Mouse (Mus musculus) brain, embryonic 14.5 days (tissue): ENCODE measurements around the gene Rgcc. TPM values are rescaled to one million over a fixed set of nuclear protein-coding genes. Genes with fewer than 3 reads are reported as not detected.

Experiments
- DNase-seq: peaks from one replicate; pipeline ENCODE4 v3.0.0-alpha.2; 2011; ENCODE audit warnings: low read depth
- CTCF ChIP-seq: fragments of 200-500 bp; IDR thresholded peaks from 2 replicates; pipeline ENCODE4 v1.5.1; 2012; ENCODE audit warnings: inconsistent platforms, mild to moderate bottlenecking, moderate library complexity, borderline replicate concordance; ENCODE audit not compliant: insufficient read depth, insufficient read length; ENCODE audit errors: extremely low read depth
- POLR2A ChIP-seq: fragments of 200-500 bp; IDR thresholded peaks from 2 replicates; pipeline ENCODE4 v1.6.1; 2012; ENCODE audit warnings: mild to moderate bottlenecking, inconsistent platforms, borderline replicate concordance; ENCODE audit not compliant: poor library complexity, insufficient read depth, insufficient read length, severe bottlenecking; ENCODE audit errors: extremely low read depth
- polyA plus RNA-seq: library from polyadenylated mRNA; depleted of rRNA; stranded (reverse); fragments of >200 nt; gene quantifications from 2 replicates; pipeline ENCODE4 v1.2.3, GENCODE M21; 2012

Rgcc gene
- polyA plus RNA-seq, 1 experiment: 29.0 TPM

- no peak for DNase-seq
- TF ChIP-seq CTCF: no peak
- no peak for TF ChIP-seq POLR2A
These were observed 17.5 kb downstream of the Rgcc start for GRCm38 (mm10) chr14:79283952-79284351.

DNA sequence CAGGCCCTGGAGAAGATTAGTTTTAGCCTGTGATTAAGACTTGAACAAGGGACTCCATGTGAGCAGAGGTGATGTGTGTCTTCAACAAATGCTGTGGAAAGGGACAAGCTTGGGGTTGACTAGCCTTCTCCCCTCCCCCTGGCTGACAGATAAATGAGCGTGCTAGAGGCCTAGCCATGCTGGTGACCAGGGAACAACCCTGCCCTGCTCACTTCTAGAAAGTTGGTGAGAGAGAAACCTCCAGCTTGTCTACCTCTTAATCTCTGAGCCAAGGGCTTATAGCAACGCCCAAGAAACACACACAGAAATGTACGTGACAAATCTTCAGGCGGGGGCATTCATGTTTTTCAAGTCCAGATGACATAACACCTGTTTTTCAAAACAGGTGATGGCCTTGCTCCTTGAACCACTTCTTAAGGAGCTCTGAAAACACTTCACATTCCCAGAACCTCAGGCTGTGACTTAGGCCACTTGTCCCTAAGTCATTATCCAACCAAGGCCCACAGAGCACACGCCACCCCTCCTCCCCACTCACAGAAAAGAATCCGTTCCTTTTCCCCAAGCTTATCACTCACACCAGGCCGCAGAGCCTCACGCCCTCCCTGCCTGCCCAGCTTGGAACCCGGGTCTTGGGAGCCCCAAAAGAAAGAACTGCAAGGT lies 19.4 kb downstream of the Rgcc start:
- TF ChIP-seq POLR2A: no peak
- no peak for TF ChIP-seq CTCF
- DNase-seq: no peak

GRCm38 (mm10) chr14:79280456-79280855 lies 21.0 kb downstream of the Rgcc start:
- DNase-seq: no peak
- TF ChIP-seq POLR2A: no peak
- TF ChIP-seq CTCF: no peak

DNA sequence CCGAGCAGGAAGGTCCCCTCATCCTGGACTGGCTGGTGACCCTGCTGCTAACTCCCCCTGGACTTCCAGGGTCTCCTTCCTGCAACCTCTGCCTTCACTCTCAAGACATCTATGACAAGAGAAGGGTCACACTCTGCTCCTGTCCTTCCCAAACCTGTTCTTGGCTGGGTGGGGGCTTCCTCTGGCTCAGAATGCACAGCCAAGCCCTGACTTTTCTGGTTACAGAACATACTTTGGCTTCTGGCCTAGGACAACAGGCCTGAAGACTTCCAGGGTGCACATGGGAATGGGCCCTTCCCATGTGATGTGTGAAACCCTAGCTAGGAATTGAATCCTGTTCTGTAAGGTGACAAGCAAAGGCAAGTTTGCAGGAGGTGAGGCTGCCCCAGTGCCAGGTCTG lies 22.0 kb downstream of the Rgcc start:
- no peak for DNase-seq
- no peak for TF ChIP-seq CTCF
- TF ChIP-seq POLR2A: no peak

GRCm38 (mm10) chr14:79278927-79279326 lies 22.5 kb downstream of the Rgcc start:
- TF ChIP-seq POLR2A (no peak), CTCF (no peak)
- DNase-seq: no peak

DNA sequence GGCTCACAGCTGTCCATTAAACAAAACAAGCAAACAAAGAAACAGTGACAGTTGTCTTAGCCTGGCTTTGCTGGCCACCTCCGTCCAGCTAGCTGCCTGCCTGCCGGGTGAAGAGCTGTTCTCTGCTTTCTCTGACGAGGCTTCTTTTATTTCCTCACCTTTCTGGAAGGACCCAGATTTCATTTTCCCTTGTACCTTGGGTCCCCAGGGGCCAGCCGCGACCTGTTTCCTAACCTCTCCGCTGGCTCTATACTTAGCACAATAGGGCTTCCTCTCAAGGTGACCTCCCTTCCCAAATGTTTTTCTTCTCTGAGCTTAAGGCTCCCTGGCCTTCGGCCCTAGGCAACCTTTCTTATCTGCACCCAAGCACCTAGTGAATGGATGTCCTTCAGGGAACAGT lies 23.5 kb downstream of the Rgcc start:
- DNase-seq: no peak
- TF ChIP-seq POLR2A: no peak

- no peak for DNase-seq
- TF ChIP-seq CTCF (no peak), POLR2A (no peak)
These were observed 25.5 kb downstream of the Rgcc start for GRCm38 (mm10) chr14:79275870-79276395.

DNA sequence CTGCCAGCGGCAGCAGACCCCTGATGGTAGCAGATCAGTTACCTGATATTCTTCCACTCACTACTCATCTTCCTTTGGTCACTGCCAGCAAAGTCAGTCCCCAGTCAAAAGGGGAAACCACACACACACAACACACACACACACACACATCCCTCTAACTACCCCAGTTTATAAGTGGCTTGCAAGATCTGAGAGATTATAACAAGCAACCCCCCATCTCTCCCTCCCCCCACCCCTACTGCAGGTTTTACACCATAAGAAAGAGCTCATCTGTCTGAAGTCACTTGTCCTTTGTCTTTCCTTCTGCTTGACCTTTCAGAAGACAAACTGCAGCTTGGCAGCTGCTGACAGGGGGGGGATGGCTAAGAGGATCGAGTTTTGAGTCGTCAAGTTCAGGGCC lies 26.0 kb downstream of the Rgcc start:
- TF ChIP-seq POLR2A: no peak
- no peak for TF ChIP-seq CTCF
- no peak for DNase-seq

DNA sequence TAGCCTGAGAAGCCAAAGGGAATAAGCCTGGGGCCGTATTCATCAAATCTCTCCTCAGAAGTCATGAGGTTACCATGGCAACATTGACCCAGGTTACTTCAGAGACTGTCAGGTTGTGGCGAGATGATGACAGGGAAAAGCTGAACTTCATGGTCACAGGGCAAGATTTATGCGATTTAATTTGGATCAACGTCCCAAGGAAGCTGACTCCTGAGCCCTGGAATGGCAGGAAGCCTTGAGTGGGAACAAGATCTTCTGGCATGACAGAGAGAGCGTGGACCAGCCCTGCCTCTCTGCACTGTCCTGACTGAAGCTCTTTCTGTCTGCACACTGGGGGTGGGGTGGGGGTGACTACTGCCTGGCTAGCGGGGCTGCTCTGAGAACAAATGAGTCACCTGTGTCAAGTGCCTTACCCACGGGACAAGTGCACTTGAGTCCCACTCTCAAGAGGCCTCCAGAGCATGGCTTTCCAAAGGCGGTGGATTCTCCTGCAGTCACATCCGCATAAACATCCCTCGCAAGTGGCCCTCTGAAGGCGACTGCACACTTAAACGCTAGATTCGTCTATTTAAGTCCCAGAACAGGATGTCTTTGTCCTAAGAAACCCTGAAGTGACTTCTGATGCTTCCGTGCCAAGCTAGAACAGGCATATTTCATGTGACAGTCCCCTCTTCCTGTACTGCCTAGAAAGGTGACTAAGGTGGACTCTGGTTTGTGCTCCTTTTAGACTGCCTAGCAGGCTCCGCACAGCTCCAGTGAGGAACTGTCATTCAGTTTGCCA lies 27.6 kb downstream of the Rgcc start:
- no peak for TF ChIP-seq POLR2A
- no peak for TF ChIP-seq CTCF
- DNase-seq: peak; percentile 77

DNA sequence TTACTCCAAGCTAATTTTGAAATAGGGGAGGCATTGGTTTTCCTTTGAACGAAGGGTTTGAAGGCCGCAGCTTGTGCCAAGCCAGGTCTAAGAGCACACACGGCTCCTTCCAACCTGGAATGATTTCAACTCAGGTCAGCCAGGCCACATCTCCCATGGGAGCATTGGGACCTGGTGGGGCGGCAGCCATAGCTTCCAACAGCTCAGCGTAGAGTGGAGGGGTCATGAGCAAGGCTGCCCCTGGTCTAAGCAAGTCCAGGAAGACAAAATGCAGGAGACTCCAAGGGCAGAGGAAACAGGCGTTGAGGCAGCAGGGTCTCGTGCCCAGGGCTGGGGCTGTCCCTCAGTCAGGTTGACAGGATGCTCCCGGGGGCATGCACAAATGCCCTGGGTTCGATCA lies 28.5 kb downstream of the Rgcc start:
- no peak for TF ChIP-seq CTCF
- no peak for DNase-seq

DNA sequence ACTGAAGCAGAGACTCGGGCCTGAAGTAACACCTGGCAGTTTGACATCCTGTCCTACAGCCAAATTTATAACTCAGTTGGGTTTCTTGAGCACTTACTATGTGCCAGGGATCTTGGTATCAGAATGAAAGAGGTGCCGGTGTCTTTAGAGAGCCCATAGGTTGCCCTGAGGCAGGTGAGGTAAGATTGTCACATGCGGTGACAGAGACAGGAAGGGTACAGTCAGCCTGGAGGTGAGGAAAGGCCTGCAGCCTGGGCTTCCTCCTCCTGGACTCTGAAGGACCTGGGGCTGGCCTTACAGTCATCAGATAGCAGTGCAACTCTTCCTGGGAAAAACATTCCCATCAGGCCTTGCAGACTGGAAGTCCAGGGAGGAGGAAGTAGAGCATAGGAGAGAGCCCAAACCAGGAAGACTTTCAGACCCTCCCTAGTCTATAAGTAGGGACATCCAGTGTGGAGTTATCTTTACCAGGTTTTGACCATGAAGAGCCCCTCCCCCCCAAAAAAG lies 29.2 kb downstream of the Rgcc start:
- no peak for TF ChIP-seq CTCF
- TF ChIP-seq POLR2A: no peak
- DNase-seq: no peak

DNA sequence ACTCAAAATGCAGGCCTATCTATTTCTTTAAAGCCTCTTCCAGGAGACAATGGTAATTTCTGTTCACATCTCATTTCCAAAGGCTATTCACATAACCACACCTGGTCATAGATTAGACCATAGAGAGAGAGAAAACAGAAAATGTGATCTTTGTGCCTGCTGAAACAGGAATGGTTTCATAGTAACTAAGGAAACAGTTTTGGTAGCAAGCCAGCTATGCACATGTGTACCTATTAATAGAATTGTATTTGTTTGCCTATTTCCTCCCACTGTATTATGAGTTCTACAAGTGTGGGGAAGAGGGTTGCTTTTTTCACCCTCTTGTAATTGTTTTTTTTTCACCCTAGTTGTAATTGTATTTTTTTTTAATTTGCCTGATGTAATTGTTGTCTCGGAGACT lies 31.9 kb downstream of the Rgcc start:
- DNase-seq: no peak
- TF ChIP-seq POLR2A (no peak), CTCF (no peak)
